Mouse (Mus musculus) liver, embryonic 12.5 days (tissue): ENCODE data around the gene Hoxb1. TPM values are rescaled to one million over a fixed set of nuclear protein-coding genes. Genes with fewer than 3 reads are reported as not detected.
A peak's percentile ranks its signal among the peaks of the same experiment; 100 is the strongest.

Experiments
- ATAC-seq: fragments of 200-750 bp; cut with Nextera tagmentation; 2 replicates; pipeline ENCODE4 v1.8.0; 2017; ENCODE audit warnings: moderate number of reproducible peaks, mild to moderate bottlenecking, moderate library complexity
- H3K27ac ChIP-seq: fragments of 300-500 bp; sonication (generic); 2 replicates; pipeline ENCODE4 v1.5.1; 2016; ENCODE audit warnings: mild to moderate bottlenecking
- H3K27me3 ChIP-seq: fragments of 300-500 bp; sonication (generic); replicated peaks from 2 replicates; pipeline ENCODE4 v1.6.1; 2016; ENCODE audit warnings: mild to moderate bottlenecking, moderate library complexity
- H3K36me3 ChIP-seq: fragments of 300-500 bp; sonication (generic); 2 replicates; pipeline ENCODE4 v1.6.1; 2016; ENCODE audit warnings: mild to moderate bottlenecking, moderate library complexity
- H3K4me1 ChIP-seq: fragments of 300-500 bp; sonication (generic); 2 replicates; pipeline ENCODE4 v1.6.1; 2016
- H3K4me2 ChIP-seq: fragments of 300-500 bp; sonication (generic); 2 replicates; pipeline ENCODE4 v1.6.1; 2016; ENCODE audit warnings: mild to moderate bottlenecking, moderate library complexity
- H3K4me3 ChIP-seq: fragments of 300-500 bp; sonication (generic); 2 replicates; pipeline ENCODE4 v1.5.1; 2016; ENCODE audit warnings: mild to moderate bottlenecking, moderate library complexity
- H3K9ac ChIP-seq: fragments of 300-500 bp; sonication (generic); 2 replicates; pipeline ENCODE4 v1.6.1; 2016; ENCODE audit warnings: mild to moderate bottlenecking, moderate library complexity
- H3K9me3 ChIP-seq: fragments of 300-500 bp; sonication (generic); replicated peaks from 2 replicates; pipeline ENCODE4 v1.6.1; 2016; ENCODE audit warnings: mild to moderate bottlenecking, moderate library complexity
- WGBS: fragments of 180-500 bp; shearing (Covaris S2); methylation state at CpG from one replicate; pipeline ENCODE4 v1.1.7; 2016; ENCODE audit not compliant: insufficient replicate concordance; 5-methylcytosine and 5-hydroxymethylcytosine counted together
- polyA plus RNA-seq: library from polyadenylated mRNA; unstranded; fragments of >200 nt; fragmentation: Nextera tagmentation; extraction: Ambion mirVana; gene quantifications from 2 replicates; pipeline ENCODE4 v1.2.1, GENCODE M21; 2016

Gene Hoxb1
- polyA plus RNA-seq, 1 experiment from 2014 or later, result 0.14 TPM

DNA sequence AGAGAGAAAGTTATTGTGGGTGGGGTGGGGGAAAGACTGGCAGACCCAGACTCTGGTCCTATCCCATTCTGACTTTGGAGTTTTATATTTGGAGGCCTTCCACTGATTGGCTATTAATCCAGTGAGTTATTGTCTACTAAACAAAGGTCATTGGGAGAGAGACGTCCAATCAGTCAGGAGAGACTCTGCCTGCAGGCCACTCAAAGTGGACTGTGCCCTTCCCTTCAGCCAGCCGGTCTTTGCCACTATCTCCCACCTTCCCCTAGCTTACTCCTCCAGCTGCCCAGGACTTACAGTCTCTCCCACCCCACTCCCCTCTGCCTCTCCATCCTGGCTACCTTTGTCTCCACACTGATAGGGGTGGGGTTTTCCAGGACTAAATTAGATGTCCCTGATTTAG, 29.0 kb upstream of the Hoxb1 start:
- Histone ChIP-seq H3K9me3 (no peaks in the 10 kb centered on the region), H3K36me3 (no peaks in the 10 kb centered on the region), H3K4me2 (no peak overlapping the region), H3K4me3 (no peak overlapping the region), H3K27ac (no peak overlapping the region), H3K9ac (no peak overlapping the region), H3K27me3 (peaks cover 99% of the 10 kb centered on the region), H3K4me1 (no peaks in the 10 kb centered on the region)
- ATAC-seq, result no peak
- WGBS, result 18% methylated on average over 2 of the region's 2 CpGs

DNA sequence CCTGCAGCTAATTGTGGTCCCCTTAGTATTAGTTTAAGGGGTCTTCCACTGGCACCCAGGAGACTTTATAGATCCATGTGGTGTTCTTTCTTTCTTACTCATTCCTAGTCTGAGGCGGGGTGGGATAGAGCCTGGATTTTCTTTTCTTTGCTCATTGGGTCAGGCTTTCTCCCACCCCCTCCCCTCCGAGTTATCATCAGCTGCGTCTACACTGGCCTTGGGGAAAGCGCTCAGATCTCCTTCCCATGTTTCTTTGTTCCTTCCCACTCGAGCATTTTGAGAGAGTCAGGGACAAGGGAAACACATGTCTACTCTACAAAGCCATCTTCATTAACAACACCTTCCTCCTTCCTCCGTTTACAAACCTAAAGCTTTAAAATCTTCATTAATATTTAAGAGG, 28.5 kb upstream of the Hoxb1 start:
- WGBS, result 29% methylated on average over 6 of the region's 6 CpGs
- Histone ChIP-seq H3K9ac (no peak overlapping the region), H3K4me3 (no peak overlapping the region), H3K36me3 (no peaks in the 10 kb centered on the region), H3K27me3 (peaks cover 99% of the 10 kb centered on the region), H3K4me1 (peaks cover 4% of the 10 kb centered on the region; the same call in 1 of the 2 replicates), H3K4me2 (no peak overlapping the region), H3K27ac (no peak overlapping the region), H3K9me3 (no peaks in the 10 kb centered on the region)
- no peak for ATAC-seq

DNA sequence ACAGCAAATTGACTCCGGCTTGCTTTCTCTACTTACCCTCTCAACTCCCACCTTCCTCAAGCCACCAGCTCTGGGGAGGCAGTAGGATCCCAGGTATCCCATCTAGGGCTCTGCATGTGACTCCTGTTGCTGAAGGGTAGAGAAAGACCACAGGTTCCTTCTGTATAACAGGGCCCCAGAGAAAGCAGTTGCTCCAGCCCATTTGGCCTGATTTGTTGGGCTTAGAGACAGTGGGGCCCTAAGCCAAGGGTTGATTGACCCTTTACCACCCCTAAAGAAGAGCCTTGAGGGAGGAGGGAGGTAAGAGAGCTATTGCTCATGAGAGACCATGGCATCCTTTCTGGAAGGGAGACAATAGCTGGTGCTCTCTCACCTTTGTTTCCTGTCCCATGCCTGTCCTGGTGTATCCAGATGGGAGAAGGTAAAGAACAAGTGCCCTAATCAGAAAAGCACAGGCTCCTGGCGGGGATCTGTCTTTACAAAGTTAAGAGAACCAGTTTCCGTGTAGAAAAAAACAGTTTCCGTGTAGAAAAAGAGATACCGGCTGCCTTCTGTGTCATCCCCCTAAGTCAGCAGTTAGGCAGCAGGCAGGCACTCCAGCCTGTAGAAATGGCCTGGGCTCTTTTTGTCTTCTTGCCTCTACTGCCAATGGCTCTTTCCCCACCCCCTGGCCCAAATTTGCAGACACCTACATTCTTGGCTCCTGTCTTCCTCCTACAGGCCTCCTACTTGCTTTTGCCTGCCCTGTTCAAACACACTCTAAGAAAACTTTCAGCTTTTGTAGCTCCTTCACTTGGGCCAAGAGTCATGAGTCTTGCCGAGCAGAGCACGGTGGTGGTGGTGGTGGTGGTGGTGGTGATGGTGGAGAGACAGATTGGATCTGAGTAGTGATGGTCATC, 26.3 kb upstream of the Hoxb1 start:
- H3K36me3 ChIP-seq, result no peaks in the 10 kb centered on the region
- H3K27me3 ChIP-seq, result peaks cover 99% of the 10 kb centered on the region
- 25% methylated on average over 7 of the region's 7 CpGs for WGBS
- no peak overlapping the region for H3K4me2 ChIP-seq
- no peaks in the 10 kb centered on the region for H3K9me3 ChIP-seq
- H3K4me1 ChIP-seq, result peaks cover 4% of the 10 kb centered on the region; the same call in 1 of the 2 replicates
- no peak overlapping the region for H3K27ac ChIP-seq
- no peak overlapping the region for H3K9ac ChIP-seq
- no peak for ATAC-seq
- H3K4me3 ChIP-seq, result no peak overlapping the region

DNA sequence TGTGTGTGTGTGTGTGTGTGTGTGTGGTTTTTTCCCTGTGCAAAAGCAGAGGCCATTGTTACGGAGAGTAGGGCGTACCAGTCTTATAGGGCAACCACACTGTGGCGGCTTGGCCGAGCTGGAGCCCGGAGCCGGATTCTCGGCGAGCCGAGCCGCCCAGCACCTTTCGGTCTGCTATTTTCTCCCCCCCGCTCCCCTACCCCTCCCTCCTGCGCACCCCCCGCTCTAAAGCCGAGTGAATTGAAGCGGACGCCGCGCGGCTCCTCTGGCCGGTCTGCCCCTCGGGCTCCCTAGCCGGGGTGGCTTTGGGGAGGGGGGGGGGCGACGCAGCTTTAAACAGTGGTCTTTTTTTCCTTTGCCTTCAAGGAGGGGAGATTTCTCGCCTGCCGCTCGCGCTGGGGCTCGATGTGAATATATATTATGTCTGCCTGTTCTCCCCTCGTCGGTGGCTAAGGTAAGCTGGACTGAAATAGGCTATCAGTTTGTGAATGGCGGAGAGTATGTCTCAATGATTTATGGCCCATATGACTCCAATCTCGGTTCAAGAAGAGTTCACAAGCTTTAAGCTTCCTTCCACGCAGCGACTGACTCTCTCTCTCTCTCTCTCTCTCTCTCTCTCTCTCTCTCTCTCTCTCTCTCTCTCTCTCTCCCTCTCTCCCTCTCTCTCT, 24.7 kb upstream of the Hoxb1 start:
- H3K36me3 ChIP-seq, result no peaks in the 10 kb centered on the region
- peaks cover 11% of the 10 kb centered on the region; the same call in 1 of the 2 replicates for H3K4me1 ChIP-seq
- peaks cover 100% of the 10 kb centered on the region for H3K27me3 ChIP-seq
- no peaks in the 10 kb centered on the region for H3K9me3 ChIP-seq
- no peak for ATAC-seq
- no peak overlapping the region for H3K9ac ChIP-seq
- H3K4me3 ChIP-seq, result peak overlapping the region; percentile 25; the same call in 1 of the 2 replicates
- WGBS, result 2% methylated on average over 36 of the region's 36 CpGs
- H3K27ac ChIP-seq, result peak overlapping the region; percentile 65
- H3K4me2 ChIP-seq, result peak overlapping the region; percentile 54

DNA sequence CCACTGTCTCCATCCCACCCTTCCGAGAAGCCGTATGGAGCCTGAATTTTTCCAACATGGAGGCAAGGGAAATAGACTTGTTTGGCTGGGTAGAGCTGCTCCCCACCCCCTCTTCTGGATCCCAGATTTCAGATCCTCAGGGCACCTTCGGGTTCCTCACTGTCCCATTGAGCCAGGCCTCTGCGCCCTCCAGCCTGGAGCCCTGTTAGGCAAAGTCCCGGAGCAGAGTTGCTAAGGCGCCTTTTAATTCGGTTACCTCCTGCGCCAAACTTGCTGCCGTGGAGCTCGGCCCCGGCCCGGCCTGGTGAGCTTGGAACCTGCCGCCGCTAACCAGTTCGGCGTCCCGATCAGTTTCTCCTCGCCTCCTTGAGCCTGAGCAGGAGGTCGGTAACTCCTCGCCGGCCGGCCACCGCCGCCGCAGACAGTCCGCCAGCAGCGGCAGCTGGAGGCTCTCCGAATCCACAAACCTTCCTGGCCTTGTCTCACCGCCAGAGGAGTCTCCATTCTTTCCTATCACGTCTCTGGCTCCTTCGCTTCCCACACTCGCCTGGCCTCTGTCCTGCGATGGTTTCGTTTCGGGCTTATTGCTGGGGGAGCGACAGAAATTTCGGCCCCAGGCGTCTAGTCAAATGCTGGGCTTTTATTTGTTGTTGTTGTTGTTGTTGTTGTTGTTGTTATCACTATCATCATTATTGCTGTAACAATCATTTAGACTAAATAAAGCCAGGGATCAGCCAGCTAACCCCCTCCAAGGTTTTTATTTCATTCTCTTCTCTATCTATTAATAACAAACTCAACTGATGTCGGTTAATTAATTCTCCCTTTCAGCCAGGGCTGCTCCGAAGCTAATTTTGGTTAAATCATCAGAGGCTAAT, 23.6 kb upstream of the Hoxb1 start:
- Histone ChIP-seq H3K4me3 (peak overlapping the region; percentile 32), H3K36me3 (no peaks in the 10 kb centered on the region), H3K27ac (peak overlapping the region; percentile 65), H3K4me1 (peaks cover 17% of the 10 kb centered on the region; the same call in 1 of the 2 replicates), H3K4me2 (peak overlapping the region; percentile 54), H3K9ac (peak overlapping the region; percentile 41), H3K27me3 (peaks cover 100% of the 10 kb centered on the region), H3K9me3 (no peaks in the 10 kb centered on the region)
- 4% methylated on average over 40 of the region's 40 CpGs for WGBS
- ATAC-seq, result no peak

DNA sequence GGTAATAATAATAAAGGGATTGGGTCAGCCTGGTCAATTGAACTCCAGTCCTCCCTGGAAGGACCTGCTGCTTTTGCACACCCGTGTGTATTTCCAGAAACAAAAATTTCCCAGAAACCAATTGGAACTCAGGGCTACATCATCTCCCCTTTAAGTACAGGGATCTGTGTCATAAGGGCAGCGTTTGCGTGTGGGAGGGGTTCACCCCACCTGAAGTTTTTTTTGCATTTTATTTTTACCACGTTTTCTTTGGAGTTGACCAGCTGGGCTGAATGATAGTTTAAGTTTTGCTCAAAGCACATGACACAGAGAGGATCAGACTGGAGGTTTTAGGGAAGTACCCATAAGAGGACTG, 23.0 kb upstream of the Hoxb1 start:
- no peak for ATAC-seq
- WGBS, result 4% methylated on average over 4 of the region's 4 CpGs
- H3K9me3 ChIP-seq, result no peaks in the 10 kb centered on the region
- peak overlapping the region; percentile 54; the same call in 1 of the 2 replicates for H3K4me2 ChIP-seq
- no peak overlapping the region for H3K4me3 ChIP-seq
- peaks cover 98% of the 10 kb centered on the region for H3K27me3 ChIP-seq
- H3K36me3 ChIP-seq, result no peaks in the 10 kb centered on the region
- H3K9ac ChIP-seq, result no peak overlapping the region
- no peak overlapping the region for H3K27ac ChIP-seq
- peaks cover 17% of the 10 kb centered on the region; the same call in 1 of the 2 replicates for H3K4me1 ChIP-seq

DNA sequence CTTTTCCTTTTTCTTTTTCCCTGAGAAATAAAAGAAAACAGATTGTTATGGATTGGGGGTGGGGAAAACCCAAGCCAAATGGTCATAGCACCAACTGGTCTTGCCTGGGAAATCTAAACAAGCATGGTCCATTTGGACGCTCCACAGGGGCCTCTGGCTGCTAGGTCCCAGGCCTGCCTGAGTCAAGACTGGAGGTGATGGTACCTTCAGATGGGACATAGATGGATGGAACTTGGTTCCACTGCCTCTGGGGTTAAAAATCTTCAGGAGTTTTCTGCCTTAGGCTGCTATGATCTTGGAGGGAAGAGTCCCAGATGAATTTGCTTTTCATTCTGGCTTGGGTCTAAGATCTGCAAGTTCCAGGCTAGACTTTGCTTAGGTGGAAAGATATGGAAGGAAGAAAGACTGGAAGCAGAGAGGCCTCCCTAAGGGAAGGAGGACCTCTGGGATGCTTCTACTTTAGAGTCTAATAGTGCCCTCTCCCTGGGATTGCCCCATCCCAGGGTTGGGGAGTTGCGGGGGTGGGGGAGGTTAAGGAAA, 22.3 kb upstream of the Hoxb1 start:
- Histone ChIP-seq H3K4me2 (no peak overlapping the region), H3K36me3 (no peaks in the 10 kb centered on the region), H3K9ac (no peak overlapping the region), H3K9me3 (no peaks in the 10 kb centered on the region), H3K27ac (no peak overlapping the region), H3K4me1 (peaks cover 23% of the 10 kb centered on the region), H3K27me3 (peaks cover 97% of the 10 kb centered on the region), H3K4me3 (no peak overlapping the region)
- ATAC-seq, result no peak
- 42% methylated on average over 2 of the region's 2 CpGs for WGBS

DNA sequence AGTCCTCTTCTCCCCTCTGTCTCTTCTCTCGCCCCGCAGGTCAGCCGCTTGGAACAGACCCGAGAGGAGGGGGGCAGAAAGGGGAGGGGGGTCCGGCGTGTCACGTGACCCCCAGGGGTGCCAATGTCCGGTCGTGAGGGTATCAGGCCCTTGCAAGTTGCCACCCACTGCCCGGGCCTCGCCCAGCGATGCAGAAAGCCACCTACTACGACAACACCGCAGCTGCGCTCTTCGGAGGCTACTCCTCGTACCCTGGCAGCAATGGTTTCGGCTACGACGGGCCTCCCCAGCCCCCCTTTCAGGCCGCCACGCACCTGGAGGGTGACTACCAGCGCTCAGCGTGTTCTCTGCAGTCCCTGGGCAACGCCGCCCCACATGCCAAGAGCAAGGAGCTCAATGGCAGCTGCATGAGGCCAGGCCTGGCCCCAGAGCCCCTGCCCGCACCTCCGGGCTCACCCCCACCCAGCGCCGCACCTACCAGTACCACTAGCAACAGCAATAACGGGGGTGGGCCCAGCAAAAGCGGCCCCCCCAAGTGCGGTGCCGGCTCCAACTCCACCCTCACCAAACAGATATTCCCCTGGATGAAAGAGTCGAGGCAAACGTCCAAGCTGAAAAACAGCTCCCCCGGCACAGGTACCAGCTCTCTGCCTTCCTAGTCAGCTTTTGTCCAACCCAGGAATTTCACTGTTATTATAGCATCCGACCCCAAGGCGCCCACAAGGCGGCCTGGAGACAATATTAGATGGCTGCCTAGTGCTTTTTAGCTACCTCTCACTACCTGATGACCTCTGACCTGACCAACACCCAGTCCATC, 21.3 kb upstream of the Hoxb1 start:
- Histone ChIP-seq H3K27ac (0 out of 2 replicates have a peak overlapping the region, but pooled peaks have one; percentile 1), H3K4me3 (no peak overlapping the region), H3K9ac (no peak overlapping the region), H3K27me3 (peaks cover 97% of the 10 kb centered on the region), H3K36me3 (no peaks in the 10 kb centered on the region), H3K4me2 (no peak overlapping the region), H3K4me1 (peaks cover 27% of the 10 kb centered on the region), H3K9me3 (no peaks in the 10 kb centered on the region)
- ATAC-seq, result no peak
- 27% methylated on average over 39 of the region's 40 CpGs for WGBS

DNA sequence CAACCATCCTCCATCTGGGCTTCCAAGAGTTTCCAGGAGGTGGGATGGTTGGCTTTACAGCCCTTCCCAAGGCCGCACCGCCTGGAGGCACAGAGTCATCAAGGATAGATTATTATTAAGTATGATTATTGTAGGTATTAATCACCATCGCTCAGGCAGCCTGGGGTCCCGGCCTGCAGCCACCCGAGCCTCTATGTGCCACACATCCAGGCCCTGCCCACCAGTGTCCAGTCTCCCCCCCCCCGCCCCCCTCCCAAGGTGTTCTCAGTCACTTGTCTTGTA, 20.7 kb upstream of the Hoxb1 start:
- Histone ChIP-seq H3K4me2 (peak overlapping the region; percentile 43), H3K36me3 (no peaks in the 10 kb centered on the region), H3K4me1 (peaks cover 27% of the 10 kb centered on the region), H3K27me3 (peaks cover 97% of the 10 kb centered on the region), H3K27ac (no peak overlapping the region), H3K9ac (no peak overlapping the region), H3K9me3 (no peaks in the 10 kb centered on the region), H3K4me3 (no peak overlapping the region)
- 45% methylated on average over 6 of the region's 6 CpGs for WGBS
- ATAC-seq, result no peak

DNA sequence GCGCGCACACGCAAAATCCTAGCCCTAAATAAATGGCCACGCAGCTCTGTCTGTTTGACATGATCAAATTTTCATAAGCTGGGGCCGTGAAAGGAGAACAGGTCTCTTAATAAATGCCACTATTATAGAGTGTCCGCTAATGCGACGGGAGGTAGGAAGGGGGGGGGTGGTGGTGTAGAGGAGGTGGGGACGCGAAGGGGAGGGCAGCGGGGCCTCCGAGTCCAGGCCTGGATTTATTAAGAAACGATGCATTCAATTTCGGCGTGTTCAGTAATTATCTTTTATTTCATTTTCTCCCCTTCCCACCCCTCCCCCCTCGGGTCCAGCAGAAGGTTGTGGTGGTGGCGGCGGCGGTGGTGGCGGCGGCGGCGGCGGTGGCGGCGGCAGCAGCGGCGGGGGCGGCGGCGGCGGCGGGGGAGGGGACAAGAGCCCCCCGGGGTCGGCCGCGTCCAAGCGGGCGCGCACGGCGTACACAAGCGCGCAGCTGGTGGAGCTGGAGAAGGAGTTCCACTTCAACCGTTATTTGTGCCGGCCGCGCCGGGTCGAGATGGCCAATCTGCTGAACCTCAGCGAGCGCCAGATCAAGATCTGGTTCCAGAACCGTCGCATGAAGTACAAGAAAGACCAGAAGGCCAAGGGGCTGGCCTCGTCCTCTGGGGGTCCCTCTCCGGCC, 20.2 kb upstream of the Hoxb1 start:
- Histone ChIP-seq H3K9me3 (no peaks in the 10 kb centered on the region), H3K36me3 (no peaks in the 10 kb centered on the region), H3K4me3 (peak overlapping the region; percentile 35), H3K9ac (no peak overlapping the region), H3K4me2 (peak overlapping the region; percentile 43), H3K27me3 (peaks cover 97% of the 10 kb centered on the region), H3K4me1 (peaks cover 27% of the 10 kb centered on the region), H3K27ac (peak overlapping the region; percentile 36; the same call in 1 of the 2 replicates)
- 6% methylated on average over 42 of the region's 56 CpGs for WGBS
- no peak for ATAC-seq
